Mouse (Mus musculus): Measurements from ENCODE around the gene Tmub1. TPM values are rescaled to one million over a fixed set of nuclear protein-coding genes. Genes with fewer than 3 reads are reported as not detected.
A peak's percentile ranks its signal among the peaks of the same experiment; 100 is the strongest.
"Not testable (repeated sequence)": the region's sequence is repeated elsewhere in the genome, so short reads cannot be mapped to it uniquely, and the experiment has no call there.

Tmub1 gene
- polyA plus RNA-seq, 1 experiment from 2014 or later: 15.7 TPM

- Histone ChIP-seq H3K4me1 (ENCODE audit: insufficient read depth) (no peaks in the 10 kb centered on the region), H3K36me3 (ENCODE audit: insufficient read depth) (peaks cover 35% of the 10 kb centered on the region; the same call in 1 of the 2 replicates), H3K9ac (no peak overlapping the region), H3K4me2 (no peak overlapping the region), H3K27ac (ENCODE audit: low read depth) (no peak overlapping the region), H3K27me3 (ENCODE audit: insufficient read depth, low read length) (no peaks in the 10 kb centered on the region), H3K4me3 (ENCODE audit: low read depth, low read length) (no peak overlapping the region), H3K9me3 (ENCODE audit: low read depth, low read length) (no peaks in the 10 kb centered on the region)
- WGBS: 68% methylated on average over 9 of the region's 9 CpGs
- ATAC-seq (ENCODE audit: insufficient read depth) (peak; percentile 47; the same call in 1 of the 2 replicates), DNase-seq (no peak)
- no peak for TF ChIP-seq CTCF (IDR thresholded peaks at IDR 0.05; ENCODE audit: low read depth)
Observed at GRCm38 (mm10) chr5:24401969-24402368, 45.7 kb downstream of the Tmub1 start.

GRCm38 (mm10) chr5:24400911-24401605 is 46.6 kb downstream of the Tmub1 start:
- DNase-seq: no peak
- no peaks in the 10 kb centered on the region for H3K9me3 ChIP-seq (ENCODE audit: low read depth, low read length)
- ATAC-seq (ENCODE audit: insufficient read depth): no peak
- H3K4me1 ChIP-seq (ENCODE audit: insufficient read depth): no peaks in the 10 kb centered on the region
- no peak overlapping the region for H3K4me3 ChIP-seq (ENCODE audit: low read depth, low read length)
- TF ChIP-seq CTCF (IDR thresholded peaks at IDR 0.05; ENCODE audit: low read depth): no peak
- H3K9ac ChIP-seq: no peak overlapping the region
- 86% methylated on average over 5 of the region's 5 CpGs for WGBS
- H3K27me3 ChIP-seq (ENCODE audit: insufficient read depth, low read length): no peaks in the 10 kb centered on the region
- H3K27ac ChIP-seq (ENCODE audit: low read depth): no peak overlapping the region
- H3K36me3 ChIP-seq (ENCODE audit: insufficient read depth): peaks cover 26% of the 10 kb centered on the region; the same call in 1 of the 2 replicates
- no peak overlapping the region for H3K4me2 ChIP-seq

- no peaks in the 10 kb centered on the region for H3K27me3 ChIP-seq (ENCODE audit: insufficient read depth, low read length)
- no peak for DNase-seq
- H3K36me3 ChIP-seq (ENCODE audit: insufficient read depth): peaks cover 24% of the 10 kb centered on the region; the same call in 1 of the 2 replicates
- TF ChIP-seq CTCF (IDR thresholded peaks at IDR 0.05; ENCODE audit: low read depth): no peak
- H3K4me2 ChIP-seq: no peak overlapping the region
- no peak for ATAC-seq (ENCODE audit: insufficient read depth)
- no peak overlapping the region for H3K9ac ChIP-seq
- no peaks in the 10 kb centered on the region for H3K9me3 ChIP-seq (ENCODE audit: low read depth, low read length)
- no peak overlapping the region for H3K4me3 ChIP-seq (ENCODE audit: low read depth, low read length)
- 88% methylated on average over 11 of the region's 11 CpGs for WGBS
- H3K4me1 ChIP-seq (ENCODE audit: insufficient read depth): no peaks in the 10 kb centered on the region
- no peak overlapping the region for H3K27ac ChIP-seq (ENCODE audit: low read depth)
Observed at GRCm38 (mm10) chr5:24400362-24400761, 47.3 kb downstream of the Tmub1 start.

DNA sequence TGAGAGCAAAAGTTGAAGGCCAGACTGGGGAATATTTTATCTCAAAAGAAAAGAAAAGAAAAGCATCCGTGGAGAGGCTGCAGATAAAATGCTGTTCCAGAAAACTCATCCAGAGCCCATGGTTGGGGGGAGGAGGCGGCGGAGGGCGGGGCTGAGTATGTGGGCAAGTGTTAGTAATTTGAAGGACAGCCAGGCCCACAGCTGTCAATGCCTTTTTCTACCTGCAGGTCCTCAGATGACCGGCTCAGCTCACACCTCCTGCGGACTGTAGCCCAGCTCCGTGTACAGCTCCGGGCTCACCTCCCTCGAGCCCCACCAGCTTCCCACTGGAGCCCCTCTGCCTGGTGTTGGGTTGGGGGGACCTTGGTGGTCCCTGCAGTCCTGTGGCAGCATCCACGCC is 48.0 kb downstream of the Tmub1 start:
- no peak overlapping the region for H3K9ac ChIP-seq
- no peak for TF ChIP-seq CTCF (IDR thresholded peaks at IDR 0.05; ENCODE audit: low read depth)
- no peaks in the 10 kb centered on the region for H3K9me3 ChIP-seq (ENCODE audit: low read depth, low read length)
- no peaks in the 10 kb centered on the region for H3K27me3 ChIP-seq (ENCODE audit: insufficient read depth, low read length)
- no peak overlapping the region for H3K4me2 ChIP-seq
- DNase-seq (no peak), ATAC-seq (ENCODE audit: insufficient read depth) (no peak)
- H3K4me3 ChIP-seq (ENCODE audit: low read depth, low read length): no peak overlapping the region
- H3K27ac ChIP-seq (ENCODE audit: low read depth): no peak overlapping the region
- H3K4me1 ChIP-seq (ENCODE audit: insufficient read depth): no peaks in the 10 kb centered on the region
- peaks cover 24% of the 10 kb centered on the region; the same call in 1 of the 2 replicates for H3K36me3 ChIP-seq (ENCODE audit: insufficient read depth)
- whole genome bisulfite sequencing: 70% methylated on average over 10 of the region's 10 CpGs

DNA sequence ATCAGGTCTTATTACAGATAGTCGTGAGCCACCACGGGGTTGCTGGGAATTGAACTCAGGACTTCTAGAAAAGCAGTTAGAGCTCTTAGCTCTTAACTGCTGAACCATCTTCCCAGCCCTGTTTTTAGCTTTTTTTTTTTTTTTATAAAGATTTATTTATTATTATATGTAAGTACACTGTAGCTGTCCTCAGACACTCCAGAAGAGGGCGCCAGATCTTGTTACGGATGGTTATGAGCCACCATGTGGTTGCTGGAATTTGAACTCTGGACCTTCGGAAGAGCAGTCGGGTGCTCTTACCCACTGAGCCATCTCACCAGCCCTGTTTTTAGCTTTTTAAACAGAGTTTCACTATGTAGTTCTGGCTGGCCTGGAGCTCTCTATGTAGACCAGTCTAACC is 51.4 kb downstream of the Tmub1 start:
- not testable (repeated sequence) for H3K4me1 ChIP-seq (ENCODE audit: insufficient read depth); ATAC-seq (ENCODE audit: insufficient read depth); H3K4me2 ChIP-seq; H3K27me3 ChIP-seq (ENCODE audit: insufficient read depth, low read length); H3K4me3 ChIP-seq (ENCODE audit: low read depth, low read length); DNase-seq; H3K9me3 ChIP-seq (ENCODE audit: low read depth, low read length); H3K36me3 ChIP-seq (ENCODE audit: insufficient read depth); H3K9ac ChIP-seq; H3K27ac ChIP-seq (ENCODE audit: low read depth)
- WGBS: 92% methylated on average over 6 of the region's 6 CpGs

Other genes starting within 250 kb of the Tmub1 start
- 3.9 and 5.5 TPM in 2 replicates for gene Kcnh2, start 96.2 kb downstream of the Tmub1 start, polyA plus RNA-seq (2014; fragmentation: Nextera tagmentation; extraction: Ambion mirVana)
- gene Nos3, start 83.0 kb downstream of the Tmub1 start, polyA plus RNA-seq (2014; fragmentation: Nextera tagmentation; extraction: Ambion mirVana): 13.8 and 15.7 TPM in 2 replicates
- gene Atg9b, start 55.7 kb downstream of the Tmub1 start, polyA plus RNA-seq (2014; fragmentation: Nextera tagmentation; extraction: Ambion mirVana): 0.53 and 0.71 TPM in 2 replicates
- 39.4 and 43.5 TPM in 2 replicates for gene Abcb8, start 54.2 kb downstream of the Tmub1 start, polyA plus RNA-seq (2014; fragmentation: Nextera tagmentation; extraction: Ambion mirVana)
- gene Asic3, start 34.5 kb downstream of the Tmub1 start, polyA plus RNA-seq (2014; fragmentation: Nextera tagmentation; extraction: Ambion mirVana): not detected in 2 replicates
- gene Cdk5, start 24.3 kb downstream of the Tmub1 start, polyA plus RNA-seq (2014; fragmentation: Nextera tagmentation; extraction: Ambion mirVana): 33.6 and 35.5 TPM in 2 replicates
- gene Slc4a2, start 24.0 kb downstream of the Tmub1 start, polyA plus RNA-seq (2014; fragmentation: Nextera tagmentation; extraction: Ambion mirVana): 29.9 and 35.5 TPM in 2 replicates
- 91.5 and 93.1 TPM in 2 replicates for gene Fastk, start 2.6 kb downstream of the Tmub1 start, polyA plus RNA-seq (2014; fragmentation: Nextera tagmentation; extraction: Ambion mirVana)
- 41.7 and 46.5 TPM in 2 replicates for gene Agap3, start 4.3 kb upstream of the Tmub1 start, polyA plus RNA-seq (2014; fragmentation: Nextera tagmentation; extraction: Ambion mirVana)
- 0.07 TPM in 2 replicates for gene Gbx1, start 79.3 kb upstream of the Tmub1 start, polyA plus RNA-seq (2014; fragmentation: Nextera tagmentation; extraction: Ambion mirVana)
- 0.29 and 0.42 TPM in 2 replicates for gene Asb10, start 93.1 kb upstream of the Tmub1 start, polyA plus RNA-seq (2014; fragmentation: Nextera tagmentation; extraction: Ambion mirVana)
- not detected in 2 replicates for gene 4931409K22Rik, start 109.0 kb upstream of the Tmub1 start, polyA plus RNA-seq (2014; fragmentation: Nextera tagmentation; extraction: Ambion mirVana)
- gene Abcf2, start 129.6 kb upstream of the Tmub1 start, polyA plus RNA-seq (2014; fragmentation: Nextera tagmentation; extraction: Ambion mirVana): 119 and 120 TPM in 2 replicates
- gene Chpf2, start 138.9 kb upstream of the Tmub1 start, polyA plus RNA-seq (2014; fragmentation: Nextera tagmentation; extraction: Ambion mirVana): 12.2 and 14.2 TPM in 2 replicates
- 37.2 and 39.1 TPM in 2 replicates for gene Smarcd3, start 176.6 kb upstream of the Tmub1 start, polyA plus RNA-seq (2014; fragmentation: Nextera tagmentation; extraction: Ambion mirVana)
- gene Nub1, start 237.7 kb upstream of the Tmub1 start, polyA plus RNA-seq (2014; fragmentation: Nextera tagmentation; extraction: Ambion mirVana): 31.6 and 34.1 TPM in 2 replicates

All from lung, embryonic 14.5 days (tissue).